Mouse (Mus musculus): ENCODE measurements around the gene Chrdl1. TPM values are rescaled to one million over a fixed set of nuclear protein-coding genes. Genes with fewer than 3 reads are reported as not detected.

Gene Chrdl1
- total RNA-seq (2015): 0.23 and 0.85 TPM in 2 replicates
- total RNA-seq (2017): 1.1 and 1.4 TPM in 2 replicates

DNA sequence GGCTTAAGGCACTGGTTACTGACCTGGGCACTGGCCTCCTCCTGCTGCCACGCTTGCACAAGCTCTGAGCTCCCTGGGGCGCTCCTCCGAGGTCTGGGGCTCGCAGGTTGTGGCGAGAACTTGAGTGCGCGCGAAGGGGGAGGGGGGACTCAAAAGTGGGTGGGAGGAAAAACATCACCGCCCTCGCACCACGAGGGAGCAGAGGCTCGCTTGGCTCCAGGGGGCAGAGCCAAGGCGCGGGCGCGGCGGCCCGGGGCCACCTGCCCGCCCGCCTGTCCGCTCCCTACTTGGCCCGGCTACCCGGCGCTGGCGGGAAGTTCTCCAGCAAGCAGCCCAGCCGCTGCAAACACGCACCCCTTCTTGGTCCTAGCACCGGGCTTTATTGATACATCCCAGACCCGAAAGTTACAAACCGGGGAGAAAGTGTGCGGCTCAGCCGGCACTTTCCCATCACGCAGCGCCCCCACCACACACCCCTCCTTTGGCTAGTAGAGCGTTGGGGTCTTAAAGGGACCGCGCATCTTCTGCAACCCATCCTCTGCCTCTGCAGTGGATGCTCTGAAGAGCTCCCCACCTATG is at the start of gene Chrdl1:
TSS of gene Chrdl1 (minus strand) at position 472 of the 579 bp plus-strand sequence.
- no peak for ATAC-seq (ENCODE audit: poor library complexity, severe bottlenecking)

DNA sequence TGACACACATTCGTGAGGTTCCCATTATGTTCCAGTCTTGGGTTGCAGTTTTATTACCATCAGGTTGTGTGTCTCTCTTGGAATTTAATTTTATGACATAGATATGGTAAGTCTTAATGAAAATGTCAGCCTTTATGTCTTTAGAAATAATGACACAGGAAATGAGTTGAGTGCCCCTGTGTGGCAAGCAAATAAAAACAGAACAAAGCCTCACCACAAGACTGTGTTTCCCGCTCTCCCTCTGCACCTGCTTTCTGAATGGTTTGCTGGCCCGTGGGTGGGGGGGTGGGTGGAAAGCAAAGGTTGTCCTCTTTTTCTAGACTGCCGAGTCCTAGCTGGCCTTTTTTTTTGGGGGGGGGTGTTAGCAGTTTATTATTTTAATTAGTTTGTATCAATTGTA is 48.6 kb upstream of the Chrdl1 start:
- no peak for ATAC-seq (ENCODE audit: poor library complexity, severe bottlenecking)

DNA sequence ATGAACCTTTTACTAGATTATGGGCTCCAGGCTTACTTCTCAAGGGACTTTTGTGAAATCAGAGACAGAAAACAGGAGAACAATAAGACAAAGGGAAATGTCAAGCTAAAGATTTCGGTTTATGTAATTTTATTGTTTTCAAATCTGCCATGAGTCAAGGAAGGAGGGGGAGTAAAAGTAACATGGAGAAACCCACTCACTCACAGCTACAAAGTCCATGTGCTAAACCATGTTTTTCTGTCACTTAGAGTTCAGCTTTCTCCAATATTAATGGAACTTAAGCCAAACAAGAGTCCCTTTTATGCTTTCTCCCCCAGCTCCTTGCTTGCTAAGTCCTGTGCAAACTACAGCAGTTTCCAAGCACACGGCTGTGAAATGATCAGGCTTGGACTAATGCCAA is 10.5 kb upstream of the Chrdl1 start:
- ATAC-seq (ENCODE audit: poor library complexity, severe bottlenecking): no peak

DNA sequence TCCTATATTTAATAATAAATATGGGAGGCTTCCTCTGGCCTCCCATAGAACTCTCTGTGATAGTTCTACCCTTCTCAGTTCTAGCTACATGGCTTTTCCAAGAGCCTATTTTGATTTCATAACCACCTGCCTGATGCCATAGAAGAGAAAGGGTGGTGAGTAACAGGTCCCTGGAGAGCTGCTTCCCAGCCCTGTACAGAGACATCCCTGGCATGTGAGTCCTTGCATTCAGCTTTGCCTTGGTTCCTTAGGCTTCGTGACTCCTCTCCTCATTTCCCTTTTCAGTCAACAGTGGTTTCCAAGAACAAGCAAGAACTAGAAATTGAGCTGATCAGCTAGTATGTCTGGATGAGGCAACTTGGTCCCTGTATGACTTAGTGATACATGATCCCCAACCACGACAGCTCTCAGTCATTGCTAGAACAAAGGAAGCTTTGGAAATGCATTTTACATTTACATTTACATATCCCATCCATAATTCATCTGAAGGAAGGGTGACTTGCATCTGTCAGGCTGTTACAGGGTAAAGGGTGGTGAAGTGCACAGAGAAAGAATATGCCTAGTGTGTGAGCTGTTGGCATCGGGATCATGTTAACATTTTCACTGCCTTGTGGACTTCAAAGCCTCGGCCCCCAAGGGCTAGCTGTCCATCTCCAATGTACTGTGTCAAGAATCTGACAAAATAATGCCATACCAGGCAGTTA is 27.7 kb downstream of the Chrdl1 start:
- ATAC-seq (ENCODE audit: poor library complexity, severe bottlenecking): no peak

DNA sequence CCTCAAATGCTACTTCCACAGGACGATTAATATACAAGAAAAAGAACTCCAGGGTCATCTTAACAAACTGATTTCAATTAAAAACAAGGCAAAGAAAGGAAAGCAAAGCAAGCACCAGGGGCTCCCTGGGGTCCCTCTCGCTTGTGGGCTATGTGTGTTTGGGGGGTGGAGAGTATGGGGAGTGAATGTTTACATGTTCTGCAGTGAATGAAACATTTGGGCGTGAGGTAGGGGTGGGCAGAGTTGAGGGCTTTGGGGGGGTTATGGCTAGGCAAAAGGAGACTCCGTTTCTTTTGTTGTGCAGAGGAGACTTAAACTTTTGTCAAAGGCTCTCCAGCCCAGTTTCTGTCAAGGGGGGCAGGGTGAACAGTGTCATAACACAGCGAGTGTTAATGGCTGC is 46.8 kb downstream of the Chrdl1 start:
- ATAC-seq (ENCODE audit: poor library complexity, severe bottlenecking): no peak

DNA sequence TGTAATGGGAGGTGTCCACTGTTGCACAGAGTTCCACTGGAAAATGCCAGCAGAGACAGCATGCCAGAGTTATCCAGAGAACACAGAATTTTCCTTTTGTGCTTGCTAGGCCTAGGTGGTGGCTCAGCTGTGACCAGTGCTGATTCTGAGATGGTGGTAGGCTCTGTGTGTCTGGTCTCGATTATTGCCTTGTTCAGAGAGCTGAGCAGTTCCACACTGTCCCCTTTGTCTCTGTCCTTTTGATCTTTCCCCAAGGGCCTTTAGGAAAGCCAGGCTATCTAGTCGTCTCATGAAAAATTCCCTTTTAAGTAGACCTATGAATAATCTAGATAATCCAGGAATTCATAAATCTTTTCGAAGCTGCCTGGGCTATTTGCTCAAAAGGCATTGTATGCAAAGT is 47.3 kb downstream of the Chrdl1 start:
- ATAC-seq (ENCODE audit: poor library complexity, severe bottlenecking): no peak

DNA sequence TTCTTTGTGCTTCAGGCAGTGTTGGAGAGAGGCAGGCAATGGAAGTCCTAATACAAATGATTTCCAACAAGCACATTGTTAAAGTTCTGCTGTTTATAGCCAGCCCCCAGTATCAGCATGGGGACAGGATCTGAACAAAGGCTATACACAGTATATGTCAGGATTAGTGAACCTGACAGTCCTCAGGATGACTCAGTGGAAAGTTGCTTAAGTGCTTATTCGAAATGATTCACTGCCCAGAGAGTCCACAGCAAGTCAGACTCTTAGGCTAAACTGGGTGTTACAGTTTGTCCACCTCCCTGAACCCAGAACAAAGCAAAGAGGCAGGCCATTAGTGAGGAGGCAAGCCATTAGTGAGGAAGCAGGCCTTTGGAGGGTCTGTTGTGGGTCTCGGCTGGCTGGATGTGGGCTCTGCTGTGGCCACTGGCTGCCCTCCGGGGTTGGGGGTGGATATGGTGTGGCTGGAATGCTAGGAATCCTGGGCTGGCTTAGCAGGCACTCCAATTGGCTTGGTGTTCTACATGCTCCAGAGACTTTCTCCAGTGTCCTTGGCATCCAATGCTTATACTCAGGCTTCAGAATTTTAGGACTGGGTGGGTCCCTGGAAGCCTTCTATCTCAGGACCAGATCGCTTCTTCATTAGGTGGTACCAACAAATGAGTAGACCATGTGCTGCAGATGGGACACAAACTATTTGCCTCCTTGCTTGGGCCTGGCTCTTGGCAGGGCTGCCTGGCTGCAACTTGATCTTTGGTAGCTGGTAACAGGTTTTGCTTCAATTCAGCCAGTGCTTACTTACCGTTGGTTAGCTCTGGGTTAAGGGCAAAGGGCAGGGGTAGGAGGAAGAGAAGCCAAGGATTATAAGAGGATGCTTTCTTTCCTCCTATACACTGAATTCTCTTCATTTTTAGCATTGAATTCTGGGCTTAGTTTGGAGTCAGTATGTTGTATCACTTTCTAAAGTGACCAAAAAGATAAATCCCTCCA is 49.3 kb downstream of the Chrdl1 start:
- ATAC-seq (ENCODE audit: poor library complexity, severe bottlenecking): no peak

DNA sequence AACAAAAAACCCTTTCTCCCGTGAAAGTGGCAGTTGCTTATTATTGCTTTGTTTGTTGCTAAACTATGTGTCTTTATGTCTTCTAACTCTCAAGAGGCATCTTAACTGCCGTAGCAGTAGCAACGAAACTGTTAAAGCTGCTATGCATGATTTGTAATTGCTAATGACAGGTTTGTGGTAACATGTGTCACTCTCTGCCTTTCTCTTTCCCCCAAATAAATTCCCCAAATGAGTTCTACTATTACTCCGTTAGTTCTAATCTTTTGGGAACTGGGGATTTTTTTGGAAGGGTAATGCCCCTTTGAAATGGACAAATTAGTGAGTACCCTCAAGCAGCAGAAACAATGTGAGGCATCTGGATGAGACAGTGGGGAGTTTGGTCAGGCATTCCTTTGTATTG is 55.9 kb downstream of the Chrdl1 start:
- ATAC-seq (ENCODE audit: poor library complexity, severe bottlenecking): no peak

DNA sequence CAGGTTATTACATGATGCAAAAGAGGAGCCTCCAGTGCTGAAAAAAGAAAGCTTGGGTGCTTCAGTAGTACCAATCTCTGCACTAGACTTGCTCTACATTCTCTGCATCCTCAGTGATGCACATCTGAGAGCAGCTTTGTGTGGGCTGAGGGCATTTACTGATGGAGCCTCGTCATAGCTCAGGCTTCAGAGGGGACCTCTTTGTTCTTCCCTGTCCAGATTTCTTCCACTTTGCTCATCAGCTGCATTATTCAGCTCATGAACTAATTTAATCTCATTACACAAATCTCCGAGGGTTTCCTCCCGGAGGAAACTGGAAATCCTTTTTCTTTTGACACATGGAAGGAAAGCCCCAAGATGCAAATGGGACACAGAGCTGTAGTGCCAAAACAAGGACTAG is 56.5 kb downstream of the Chrdl1 start:
- ATAC-seq (ENCODE audit: poor library complexity, severe bottlenecking): no peak

DNA sequence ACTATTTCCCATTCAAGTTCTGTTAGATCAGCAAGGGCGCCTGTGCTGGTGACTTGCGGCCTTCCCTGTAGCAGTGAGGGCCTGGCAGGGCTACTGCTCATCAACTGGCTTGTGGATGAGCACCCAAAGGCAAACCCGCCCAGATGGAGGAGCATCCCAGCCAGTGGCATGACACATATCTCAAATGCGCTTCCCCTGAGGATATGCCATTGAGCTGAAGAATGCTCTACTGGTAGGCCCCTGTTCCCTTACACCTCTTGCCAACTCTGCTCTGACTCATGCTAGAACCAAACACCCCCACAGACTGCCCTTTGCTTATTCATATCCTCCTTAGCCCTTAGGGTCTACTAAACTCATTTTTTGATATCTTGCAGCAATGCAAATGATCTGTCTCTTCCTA is 57.4 kb downstream of the Chrdl1 start:
- no peak for ATAC-seq (ENCODE audit: poor library complexity, severe bottlenecking)

DNA sequence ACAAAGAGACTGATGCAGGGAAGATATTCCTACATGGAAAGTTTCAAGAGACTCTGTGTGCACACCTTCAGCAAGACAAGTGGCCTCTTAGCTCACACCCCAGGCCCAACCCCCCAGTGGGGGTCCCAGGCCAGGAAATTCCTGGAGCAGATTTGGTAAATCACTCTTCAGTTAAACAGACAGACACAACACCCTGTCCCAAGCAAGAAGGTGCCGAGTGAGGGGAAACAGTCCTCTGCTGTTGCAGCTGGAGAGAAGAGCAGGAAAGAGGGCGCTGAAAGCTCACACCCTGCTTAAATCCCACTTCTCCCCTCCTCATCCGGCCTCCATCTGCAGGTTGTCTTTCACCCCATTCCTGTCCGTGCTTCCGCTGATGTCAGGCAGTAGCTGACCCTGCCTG is 58.2 kb downstream of the Chrdl1 start:
- no peak for ATAC-seq (ENCODE audit: poor library complexity, severe bottlenecking)

DNA sequence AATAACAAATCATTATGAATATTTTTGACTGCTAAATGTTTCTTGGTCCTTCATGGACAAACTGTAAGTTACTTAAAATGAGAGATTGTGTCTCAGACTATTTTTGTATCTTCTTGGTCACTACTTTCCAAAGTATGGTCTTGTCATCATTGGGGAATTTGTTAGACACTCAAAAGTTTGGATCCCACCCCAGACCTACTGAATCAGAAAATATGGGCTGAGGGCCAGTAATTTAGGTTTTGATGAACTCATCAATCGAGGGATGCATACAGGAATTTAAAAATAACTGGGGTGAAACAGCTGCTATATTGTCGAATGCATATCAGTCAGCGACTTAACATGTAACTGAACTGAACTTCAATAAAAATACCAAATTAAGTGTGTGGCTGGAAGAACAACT is 80.9 kb downstream of the Chrdl1 start:
- ATAC-seq (ENCODE audit: poor library complexity, severe bottlenecking): no peak

DNA sequence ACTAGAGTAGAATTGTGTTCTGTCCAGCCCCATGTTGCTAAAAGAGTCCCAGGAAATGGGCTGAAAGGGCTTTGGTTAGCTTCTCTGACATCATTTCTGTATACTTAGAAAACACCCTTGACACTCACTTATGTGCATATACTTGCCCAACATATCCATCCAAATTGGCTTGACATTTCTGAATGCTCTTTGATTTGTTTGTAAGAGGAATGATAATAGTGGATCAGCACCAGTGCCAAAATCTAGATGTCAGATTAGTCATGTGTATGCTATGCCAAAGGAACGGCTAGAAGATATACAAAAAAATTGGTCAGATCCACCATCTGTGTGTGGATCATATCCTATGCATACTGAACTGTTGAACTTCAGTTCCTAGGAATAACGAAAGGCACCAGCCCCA is 99.3 kb downstream of the Chrdl1 start:
- no peak for ATAC-seq (ENCODE audit: poor library complexity, severe bottlenecking)

DNA sequence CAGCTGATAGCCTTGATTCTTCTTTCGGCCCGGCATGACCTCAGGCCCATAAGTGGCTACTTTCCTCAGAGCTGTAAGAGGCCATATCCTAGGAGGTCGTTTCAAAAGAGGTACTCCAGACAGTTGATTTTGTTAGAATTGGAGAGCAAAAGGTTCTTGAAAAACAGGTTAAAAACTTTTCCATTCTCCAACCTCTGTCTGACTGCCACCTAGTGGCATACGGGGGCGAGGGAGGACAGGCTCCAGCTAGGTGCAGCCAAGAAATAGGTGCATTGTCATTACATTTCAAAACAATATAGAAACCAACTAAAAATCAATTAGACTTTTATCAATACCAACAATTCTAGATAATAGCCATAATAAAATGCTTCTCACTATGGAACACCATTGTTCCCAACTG is 118.9 kb downstream of the Chrdl1 start:
- ATAC-seq (ENCODE audit: poor library complexity, severe bottlenecking): no peak

DNA sequence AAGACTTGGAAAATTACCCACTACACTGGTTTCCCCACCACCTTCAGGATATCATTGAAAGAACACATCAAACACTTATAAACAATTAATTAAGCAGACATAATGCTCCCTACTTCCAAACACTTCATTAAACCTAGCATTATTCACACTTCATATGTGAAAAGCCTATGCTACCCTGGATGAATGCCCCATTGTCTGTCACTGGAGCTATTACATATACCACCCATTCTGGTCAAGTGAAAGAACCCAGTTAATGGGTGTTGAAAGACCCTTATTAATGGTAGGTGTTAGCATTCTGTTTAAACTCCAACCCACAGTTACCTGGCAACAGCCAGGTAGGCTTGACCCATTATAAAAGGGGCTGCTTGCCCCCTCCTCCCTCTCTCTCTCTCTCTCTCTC is 143.4 kb downstream of the Chrdl1 start:
- ATAC-seq (ENCODE audit: poor library complexity, severe bottlenecking): no peak

Other genes with a start within 250 kb of the Chrdl1 start
- gene Pak3, start 124.3 kb upstream of the Chrdl1 start, total RNA-seq (2015): not detected in 2 replicates
- not detected in 2 replicates for gene Pak3, start 124.3 kb upstream of the Chrdl1 start, total RNA-seq (2017)

Measured in megakaryocyte, adult 5-6 weeks (primary cell).